Mouse (Mus musculus): Measurements from ENCODE around the gene Slc5a12. TPM values are rescaled to one million over a fixed set of nuclear protein-coding genes. Genes with fewer than 3 reads are reported as not detected.

Gene Slc5a12
- not detected in 2 replicates for total RNA-seq (2015)
- not detected in 2 replicates for total RNA-seq (2017)

DNA sequence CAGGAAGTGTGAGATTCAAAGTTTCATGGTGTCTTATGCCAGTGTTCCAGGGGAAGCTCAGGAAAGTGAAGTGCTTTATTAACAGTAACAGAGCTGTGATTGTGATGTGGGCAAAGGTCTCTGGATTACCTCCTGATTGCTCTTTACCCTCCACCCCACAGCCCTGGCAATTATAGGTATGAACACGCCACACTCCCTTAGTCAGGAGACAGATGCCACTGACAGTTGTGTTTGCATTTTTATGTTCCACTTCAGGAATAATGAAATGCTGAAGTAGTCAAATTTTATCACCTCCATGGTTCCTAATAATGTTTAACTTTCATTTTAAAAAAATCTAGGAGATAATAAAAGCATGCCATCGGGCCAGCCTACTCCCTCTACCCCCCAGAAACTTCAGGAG, at the start of gene Slc5a12:
Gene Slc5a12 (plus strand): TSS at position 367 of the 400 bp plus-strand sequence.
- no peak for ATAC-seq (ENCODE audit: poor library complexity, severe bottlenecking)

DNA sequence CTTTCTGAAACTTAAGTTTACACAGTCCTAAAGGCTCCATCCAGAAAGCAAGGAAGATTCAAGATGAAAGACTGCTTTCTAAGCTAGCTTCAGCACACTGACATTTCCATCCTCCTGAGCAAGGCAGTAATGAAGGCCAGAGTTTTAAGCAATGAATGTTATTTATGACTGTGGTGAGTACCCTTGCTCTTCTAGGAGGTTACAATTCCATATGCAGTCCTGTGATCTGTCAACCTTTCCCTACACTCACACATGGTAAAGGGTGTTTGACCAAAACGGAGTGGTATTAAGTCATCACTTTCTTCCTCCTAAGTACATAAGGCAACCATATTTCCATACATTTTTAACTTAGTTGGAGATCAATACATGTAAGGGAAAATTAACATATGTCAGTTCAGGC, 41.0 kb upstream of the Slc5a12 start:
- no peak for ATAC-seq (ENCODE audit: poor library complexity, severe bottlenecking)

DNA sequence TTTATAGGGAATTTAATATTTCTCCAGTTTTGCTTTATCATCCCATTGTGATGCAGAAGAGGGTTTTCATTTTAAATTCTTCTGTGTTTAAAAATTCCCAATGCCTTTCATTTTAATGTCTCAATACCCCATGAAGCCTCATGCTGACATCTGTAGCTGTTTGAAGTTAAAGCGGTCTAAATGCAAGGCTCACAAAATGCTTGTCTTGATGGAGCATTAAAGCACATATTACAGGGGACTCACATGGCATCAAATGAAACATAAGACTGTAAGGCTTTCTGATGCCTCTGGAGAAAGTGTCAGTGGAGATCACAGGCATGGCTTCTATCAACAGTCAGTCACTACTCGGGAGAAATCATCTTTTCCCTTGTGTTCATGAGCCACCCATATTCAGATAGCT, 34.5 kb upstream of the Slc5a12 start:
- no peak for ATAC-seq (ENCODE audit: poor library complexity, severe bottlenecking)

DNA sequence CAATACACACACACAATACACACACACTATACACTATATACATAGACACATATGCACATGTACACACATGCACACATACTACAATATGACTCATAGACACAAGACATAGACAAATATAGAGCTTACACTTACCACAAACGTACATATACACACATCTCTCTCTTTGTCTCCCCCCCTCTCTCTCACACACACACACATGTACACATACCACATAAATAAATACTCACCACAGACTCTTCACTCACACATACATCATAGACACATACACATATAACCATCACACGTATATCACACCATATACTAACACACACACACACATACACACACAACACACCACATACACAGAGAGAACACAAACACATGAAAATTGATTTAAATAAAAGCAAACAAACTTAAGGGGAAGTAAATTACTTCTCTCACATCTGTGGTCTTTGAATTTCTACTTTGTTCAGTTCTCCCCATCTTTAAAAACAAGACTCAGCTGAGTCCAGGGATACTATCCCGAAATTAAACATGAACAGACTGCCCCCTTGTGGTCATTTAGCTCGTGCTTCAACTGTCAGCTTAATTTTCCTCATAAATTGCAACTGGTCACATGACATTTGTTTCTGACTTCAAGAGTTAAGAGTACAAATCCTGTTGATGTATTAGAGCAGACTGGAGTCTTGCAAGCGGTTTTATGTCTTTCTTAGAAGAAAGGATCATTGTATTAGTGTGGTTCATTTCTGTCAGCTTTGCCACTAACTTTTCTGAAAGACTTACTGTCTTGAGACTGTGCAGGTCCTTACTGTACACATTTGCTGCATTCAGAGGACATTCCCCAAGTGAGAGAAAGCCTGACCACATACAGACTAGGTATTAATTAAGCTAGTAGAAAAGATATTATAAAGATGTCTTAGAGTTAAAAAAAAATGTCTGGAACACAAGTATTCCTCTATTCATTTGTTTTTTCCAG, 32.1 kb upstream of the Slc5a12 start:
- peak; percentile 40; the same call in 1 of the 2 replicates for ATAC-seq (ENCODE audit: poor library complexity, severe bottlenecking)

DNA sequence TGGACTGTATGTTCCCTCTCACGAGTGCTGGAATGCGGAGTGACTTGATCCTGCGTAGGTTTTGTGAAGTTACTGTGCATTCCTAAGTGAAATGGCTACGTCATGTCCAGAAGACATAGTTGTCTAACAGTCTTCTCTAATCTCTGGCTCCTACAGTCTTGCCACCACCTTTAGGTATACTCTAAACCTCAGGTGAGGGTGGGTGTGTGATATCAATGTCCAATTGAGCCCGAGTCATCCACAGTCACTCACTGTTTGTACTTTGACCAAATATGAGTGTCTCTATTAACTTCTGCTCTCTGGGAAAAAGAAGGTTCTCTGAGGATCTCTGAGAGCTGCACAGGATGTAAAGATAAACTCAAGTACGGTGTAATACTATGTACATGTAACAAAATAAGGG, 10.4 kb upstream of the Slc5a12 start:
- no peak for ATAC-seq (ENCODE audit: poor library complexity, severe bottlenecking)

DNA sequence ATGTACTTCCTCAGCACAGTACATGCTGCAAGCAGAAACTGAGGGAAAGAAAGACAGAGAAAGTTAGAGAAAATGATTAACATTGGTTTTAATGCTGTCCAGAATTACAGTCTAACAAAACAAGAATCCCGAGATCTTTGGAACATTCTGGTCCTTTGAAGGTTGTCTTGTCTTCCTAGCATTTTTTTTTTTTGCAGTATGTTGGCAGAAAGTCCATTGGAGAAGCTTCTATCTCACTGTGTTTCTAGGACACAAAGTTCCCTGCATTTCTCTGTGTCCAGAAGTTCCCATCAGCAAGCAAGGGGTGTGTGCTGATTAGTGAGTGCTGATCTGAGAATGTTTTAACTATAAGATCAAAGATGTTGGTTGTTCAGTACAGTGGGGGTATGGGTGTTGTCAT, 7.1 kb upstream of the Slc5a12 start:
- ATAC-seq (ENCODE audit: poor library complexity, severe bottlenecking), result no peak

DNA sequence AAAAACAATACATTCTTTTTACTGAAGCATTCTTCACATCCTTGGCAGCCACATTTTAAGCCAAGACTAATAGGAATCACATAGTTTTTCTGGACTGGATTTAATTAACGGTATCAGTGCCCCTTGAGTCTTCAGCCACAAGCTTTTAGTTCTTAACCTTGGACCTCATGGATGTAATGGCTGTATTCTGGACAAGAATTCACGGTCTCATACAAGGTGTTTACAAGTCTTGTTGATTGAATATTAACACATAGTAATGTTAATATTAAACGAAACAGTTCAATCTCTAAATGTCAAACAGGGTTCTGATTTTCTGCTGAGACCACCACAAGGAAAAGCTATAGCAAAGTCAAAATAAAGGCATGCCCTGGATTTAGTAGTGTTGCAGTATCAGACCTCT, 4.8 kb upstream of the Slc5a12 start:
- no peak for ATAC-seq (ENCODE audit: poor library complexity, severe bottlenecking)

DNA sequence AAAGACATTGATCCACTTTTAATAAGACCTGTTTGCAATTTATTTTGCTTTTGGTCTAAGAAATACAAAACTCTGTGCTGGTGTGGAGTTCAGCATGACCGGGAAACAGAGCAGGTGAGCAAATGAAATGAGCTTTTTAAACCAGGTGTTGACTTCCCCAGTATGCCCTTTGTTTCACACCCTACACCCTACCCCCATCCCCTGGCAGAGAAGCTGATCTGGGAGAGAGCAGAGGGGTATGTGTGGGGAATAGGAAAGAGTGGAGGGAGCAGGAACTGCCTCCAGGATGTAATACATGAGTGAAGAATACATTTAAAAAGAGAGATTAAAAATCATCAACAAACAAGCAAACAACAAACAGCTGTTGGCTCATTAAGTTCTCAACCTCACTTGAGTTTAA, 47.3 kb downstream of the Slc5a12 start:
- no peak for ATAC-seq (ENCODE audit: poor library complexity, severe bottlenecking)

DNA sequence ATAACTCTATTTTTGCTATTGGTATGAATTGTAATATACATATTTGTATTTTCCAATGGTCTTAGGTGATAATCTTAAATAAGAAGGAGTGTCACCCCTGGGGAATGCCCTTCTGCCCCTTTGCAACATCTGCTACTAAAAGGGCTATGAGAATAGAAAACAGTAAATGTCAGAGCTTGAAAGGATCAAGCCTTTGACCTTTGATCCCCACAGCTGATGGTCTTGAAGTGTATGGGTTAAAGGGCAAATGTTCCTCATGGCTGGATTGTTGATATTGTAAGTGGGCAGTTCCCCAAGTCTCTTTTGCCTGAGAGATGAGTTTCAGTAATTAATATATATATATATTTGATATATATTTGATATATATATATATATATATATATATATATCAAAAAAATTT, 47.7 kb downstream of the Slc5a12 start:
- no peak for ATAC-seq (ENCODE audit: poor library complexity, severe bottlenecking)

DNA sequence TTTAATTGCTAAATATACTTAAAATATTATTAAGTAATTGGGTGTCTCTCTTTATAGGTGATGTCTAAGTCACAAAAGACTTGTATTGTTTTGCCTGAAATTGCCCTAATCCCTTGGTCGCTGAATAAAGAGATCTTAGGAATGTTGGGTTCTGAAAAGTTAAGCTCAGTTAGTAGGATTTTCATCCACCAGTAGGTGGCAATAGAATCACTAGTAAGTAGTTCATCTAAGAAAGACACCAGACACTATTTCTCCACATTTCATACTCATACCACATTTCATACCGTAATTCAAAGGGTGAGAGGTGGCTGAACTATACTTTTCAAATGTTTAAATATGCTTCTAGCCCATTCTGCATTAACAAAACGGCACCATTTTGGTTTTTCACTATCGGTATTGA, 66.2 kb downstream of the Slc5a12 start:
- no peak for ATAC-seq (ENCODE audit: poor library complexity, severe bottlenecking)

DNA sequence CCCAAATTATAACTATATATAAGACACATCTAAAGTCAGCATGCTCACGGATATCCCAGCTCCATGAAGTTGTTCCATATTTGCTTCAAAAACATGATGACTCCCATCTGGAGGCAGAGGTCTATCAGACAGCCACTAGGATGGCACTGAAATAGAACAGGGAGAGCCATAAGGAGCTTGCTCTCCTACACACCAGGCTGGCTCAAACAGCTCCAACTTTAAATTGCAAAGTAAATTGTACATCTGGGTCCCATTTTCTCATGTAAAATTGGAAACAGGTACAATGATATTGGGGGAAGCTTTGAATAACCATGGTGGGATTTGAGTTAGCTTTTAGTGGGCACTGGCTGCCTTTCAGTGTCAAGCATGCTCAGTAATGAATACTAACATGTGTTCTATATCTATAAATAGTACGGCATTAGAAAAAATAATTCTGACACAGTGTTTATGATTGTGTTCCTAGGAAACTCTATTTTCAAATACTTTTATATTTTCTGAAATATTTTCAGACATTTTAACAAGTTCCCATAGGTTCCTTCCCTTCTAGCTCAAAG, 74.0 kb downstream of the Slc5a12 start:
- no peak for ATAC-seq (ENCODE audit: poor library complexity, severe bottlenecking)

Other genes starting within 250 kb of the Slc5a12 start
- not detected in 2 replicates for gene Fibin, start 234.1 kb upstream of the Slc5a12 start, total RNA-seq (2015)
- 0.12 TPM in 1 of 2 replicates, not detected in the other for gene Fibin, start 234.1 kb upstream of the Slc5a12 start, total RNA-seq (2017)
- gene Muc15, start 124.0 kb downstream of the Slc5a12 start, total RNA-seq (2015), result not detected in 2 replicates
- not detected in 2 replicates for gene Muc15, start 124.0 kb downstream of the Slc5a12 start, total RNA-seq (2017)

Measured in megakaryocyte, adult 5-6 weeks (primary cell).